Mouse (Mus musculus) cerebellum, adult (tissue): ENCODE results near the gene Trpv2.

Source experiments
- ATAC-seq: cut with Nextera tagmentation; 2 replicates; pipeline ENCODE4 v1.9.2; 2017; ENCODE audit warnings: mild to moderate bottlenecking, moderate library complexity, mixed read lengths; ENCODE audit not compliant: insufficient number of reproducible peaks, low FRiP score, low TSS enrichment

Trpv2 gene

DNA sequence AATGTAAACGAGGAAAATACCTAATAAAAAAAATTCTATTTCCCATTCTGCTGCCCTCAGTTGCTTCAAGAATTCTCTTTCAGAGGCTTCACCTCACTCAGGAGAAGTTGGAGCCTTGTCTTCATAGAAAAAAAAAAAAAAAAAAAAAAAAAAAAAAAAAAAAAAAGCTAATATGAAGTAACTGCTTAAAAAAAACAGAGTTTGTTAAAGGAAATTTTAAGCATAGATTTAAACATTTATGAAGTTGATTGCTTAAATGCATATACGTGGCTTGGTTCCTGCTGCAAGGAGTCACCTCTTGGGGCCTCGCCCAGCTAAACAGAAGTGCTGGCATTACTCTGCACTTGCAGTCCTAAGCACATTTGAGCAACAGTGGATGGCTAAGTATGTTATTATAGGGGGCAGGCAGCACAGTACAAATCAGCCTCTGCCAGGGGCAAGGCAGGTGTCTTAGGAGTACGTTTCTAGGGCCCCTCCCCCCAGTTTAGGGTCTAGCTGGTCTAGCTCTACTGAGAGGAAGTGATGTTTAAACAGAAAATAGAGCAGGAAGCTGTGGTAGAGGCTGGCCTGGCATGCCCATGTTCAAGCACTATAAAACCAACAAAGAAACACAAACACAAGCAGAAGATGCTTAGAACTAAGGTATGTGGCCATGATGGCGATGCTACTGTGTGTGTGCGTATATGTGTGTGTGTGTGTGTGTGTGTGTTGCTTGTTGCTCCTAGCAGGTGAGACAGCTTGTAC, at the start of gene Trpv2:
Trpv2 (plus strand) TSS at position 528 of the 744 bp plus-strand sequence.
- no peak for ATAC-seq

DNA sequence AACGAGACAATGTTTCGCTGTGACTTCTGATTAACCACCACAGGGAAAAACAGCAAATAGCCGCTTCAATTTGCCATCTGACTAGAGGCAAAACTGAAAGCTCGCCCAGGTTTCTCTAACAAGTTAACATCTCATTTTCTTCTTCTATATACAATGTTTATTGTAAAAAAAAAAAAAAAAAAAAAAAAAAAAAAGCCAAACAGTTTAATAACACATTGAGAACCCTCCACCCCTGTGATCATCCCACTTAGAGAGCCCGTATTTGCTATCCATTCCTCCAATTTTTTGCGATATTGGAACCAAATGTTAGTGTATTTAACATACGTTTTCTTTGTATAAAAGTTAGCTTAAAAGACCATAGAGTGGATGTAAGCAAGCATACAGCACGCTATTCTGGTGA, 37.2 kb upstream of the Trpv2 start:
- ATAC-seq: no peak

DNA sequence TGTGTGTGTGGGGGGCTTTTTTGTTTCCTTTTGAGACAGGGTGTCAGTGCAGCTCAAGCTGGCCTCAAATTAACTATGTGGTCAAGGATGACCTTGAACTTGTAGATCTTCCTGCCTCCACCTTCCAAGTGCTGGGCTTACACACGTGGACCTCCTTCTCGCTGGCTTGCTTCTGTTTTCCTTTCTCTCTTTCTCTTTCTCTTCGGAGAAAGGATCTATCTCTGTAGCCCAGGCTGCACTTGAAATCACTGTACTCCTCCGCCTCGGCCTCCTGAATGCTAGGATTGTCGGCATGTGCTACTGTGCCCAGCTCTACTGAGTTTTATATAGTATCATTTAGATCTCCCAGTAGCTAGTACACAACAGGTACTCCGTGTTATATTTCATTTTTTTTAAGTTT, 36.7 kb upstream of the Trpv2 start:
- ATAC-seq: no peak

DNA sequence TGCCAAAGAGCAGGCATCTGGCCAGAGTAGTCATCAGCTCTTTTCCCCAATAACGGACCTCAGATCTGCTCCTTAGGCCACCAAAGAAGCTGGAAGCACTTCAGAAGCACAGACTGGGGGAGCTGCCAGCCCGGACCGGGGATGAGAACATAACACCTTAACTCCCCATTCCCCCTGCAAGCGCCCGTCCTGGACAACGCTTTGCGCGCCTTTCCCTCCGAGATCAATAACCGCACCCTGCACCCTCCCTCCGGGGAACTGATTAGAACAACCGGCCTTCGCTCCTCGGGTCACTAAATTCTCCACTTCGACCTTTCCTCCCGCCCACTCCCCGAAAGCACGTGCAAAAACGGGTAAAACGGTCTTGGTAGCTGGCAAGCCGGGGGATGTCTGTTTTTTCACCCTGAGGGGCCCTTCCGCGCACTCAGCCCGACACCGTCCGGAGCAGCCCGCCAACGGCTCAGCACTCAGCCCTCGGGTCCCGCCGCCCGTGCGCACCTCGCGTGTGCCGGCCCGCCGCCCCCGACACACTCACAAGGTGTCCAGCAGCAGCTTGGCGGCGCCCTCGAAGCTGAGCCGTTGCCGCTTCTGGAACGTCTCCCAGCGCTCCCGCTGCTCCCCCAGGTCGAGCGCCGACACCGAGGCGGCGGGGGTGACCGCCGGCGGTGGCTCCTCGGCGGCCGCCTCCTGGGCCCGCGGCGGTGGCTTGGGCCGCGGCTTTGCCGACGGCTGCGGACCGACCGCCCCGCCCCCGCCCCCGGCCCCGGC, 35.8 kb upstream of the Trpv2 start:
- peak; percentile 58; the same call in 1 of the 2 replicates for ATAC-seq

DNA sequence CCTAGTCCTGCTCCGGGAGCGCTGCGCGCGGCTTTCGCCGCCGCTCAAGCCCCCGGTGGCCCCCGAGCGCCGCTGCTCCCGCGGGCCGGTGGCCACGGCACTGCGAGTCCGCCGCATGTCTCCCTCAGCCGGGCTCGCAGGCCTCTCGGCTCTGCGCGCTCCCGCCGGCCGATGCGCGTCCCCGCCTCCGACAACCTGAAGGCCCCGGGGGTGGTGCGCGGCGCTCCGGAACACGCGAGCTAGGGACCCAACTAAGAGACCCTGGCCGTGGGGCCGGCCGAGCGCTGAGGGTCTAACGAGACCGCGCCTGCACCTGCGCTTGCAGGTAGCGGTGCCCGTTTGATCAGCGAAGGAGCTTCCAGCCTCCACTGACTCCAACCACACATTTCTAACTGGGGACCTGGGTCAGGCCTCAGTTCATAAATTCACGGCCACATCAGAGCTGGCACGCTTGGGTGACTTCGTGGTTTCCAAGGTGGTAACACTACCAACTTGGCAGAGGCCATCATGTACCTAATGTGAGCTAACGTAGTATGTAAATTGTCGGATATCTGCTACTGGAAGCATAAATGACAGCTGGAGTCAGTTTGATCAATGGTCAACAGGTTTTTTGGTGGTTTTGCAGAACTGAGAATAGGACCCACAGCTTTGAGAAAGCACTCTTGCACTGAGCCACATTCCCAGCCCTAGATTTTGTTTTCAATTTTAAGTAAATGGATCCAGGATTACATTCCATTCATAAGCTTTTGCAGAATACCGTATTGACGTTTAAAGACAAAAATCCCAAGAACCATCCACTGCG, 35.0 kb upstream of the Trpv2 start, which contains the start of gene Cenpv:
Cenpv (minus strand) TSS at position 173 of the 802 bp plus-strand sequence.
- peak; percentile 61; the same call in 1 of the 2 replicates for ATAC-seq

DNA sequence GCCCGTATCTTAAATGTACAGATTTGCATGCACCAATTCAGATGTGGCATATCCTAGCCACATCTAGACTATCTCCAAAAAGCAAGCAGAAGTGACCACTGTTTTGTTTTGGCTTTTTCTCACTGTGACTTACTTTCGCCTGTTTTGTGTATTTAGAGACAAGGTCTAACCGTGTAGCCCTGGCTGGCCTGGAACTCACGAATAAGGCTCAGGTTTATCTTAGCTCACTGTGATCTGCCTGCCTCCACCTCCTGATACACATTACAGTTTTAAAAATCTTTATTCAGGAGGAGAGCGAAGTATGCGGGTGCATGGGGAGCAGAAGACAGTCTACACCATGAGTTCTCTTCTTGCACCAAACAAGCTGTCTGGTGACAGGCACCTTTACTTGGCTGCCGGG, 34.1 kb upstream of the Trpv2 start:
- no peak for ATAC-seq

DNA sequence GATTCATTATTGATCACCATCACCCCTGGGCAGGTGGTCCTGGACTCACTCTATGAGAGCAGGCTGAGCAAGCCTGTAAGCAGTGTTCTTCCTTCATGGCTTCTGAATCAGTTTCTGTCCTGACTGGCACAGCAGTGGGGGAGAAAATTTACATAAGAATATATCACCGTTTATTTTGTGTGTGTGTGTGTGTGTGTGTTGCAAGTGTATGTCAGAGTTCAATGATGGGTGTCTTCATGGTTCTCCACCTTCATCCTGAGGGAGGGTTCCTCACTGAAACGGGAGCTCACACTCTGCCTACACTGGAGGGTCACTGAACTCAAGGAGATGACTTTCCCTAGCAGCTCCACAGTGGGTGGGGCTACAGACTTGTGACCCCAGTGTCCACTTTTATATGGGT, 33.3 kb upstream of the Trpv2 start:
- ATAC-seq: no peak

DNA sequence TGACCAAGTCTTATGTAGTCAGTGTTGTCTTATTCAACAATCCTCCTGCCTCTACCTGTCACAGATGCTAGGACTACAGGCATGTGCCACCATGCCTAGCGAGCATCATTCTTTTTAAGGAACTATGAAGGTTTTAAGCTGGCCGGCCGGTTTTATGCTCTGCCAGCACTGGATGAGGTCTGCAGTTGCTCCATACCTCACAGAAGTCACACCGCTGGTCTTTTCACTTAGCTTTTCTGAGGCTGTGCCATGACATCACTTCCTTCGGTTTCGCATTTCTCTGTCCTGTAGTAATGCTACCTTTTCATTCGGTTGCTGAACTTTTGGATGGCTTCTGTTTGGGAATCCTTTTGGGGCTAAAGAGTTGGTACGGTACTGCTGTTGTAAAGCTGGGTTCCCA, 32.7 kb upstream of the Trpv2 start:
- ATAC-seq: no peak

DNA sequence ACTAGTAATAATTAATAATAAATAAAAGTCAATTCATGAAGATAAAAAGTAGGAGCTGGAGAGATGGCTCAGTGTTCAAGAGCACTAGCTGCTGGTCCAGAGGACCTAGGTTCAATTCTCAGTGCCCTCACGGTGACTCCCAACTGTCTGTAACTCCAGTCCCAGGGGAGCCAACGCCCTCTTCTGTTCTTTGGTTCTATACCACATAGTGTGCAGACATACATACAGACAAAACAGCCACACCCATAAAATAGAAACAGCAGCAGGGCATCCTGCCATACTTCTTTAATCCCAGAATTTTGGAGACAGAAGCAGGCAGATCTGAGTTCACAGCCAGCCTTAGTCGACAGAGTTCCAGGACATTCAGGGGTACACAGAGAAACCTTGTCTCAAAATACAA, 30.3 kb upstream of the Trpv2 start:
- ATAC-seq: no peak

DNA sequence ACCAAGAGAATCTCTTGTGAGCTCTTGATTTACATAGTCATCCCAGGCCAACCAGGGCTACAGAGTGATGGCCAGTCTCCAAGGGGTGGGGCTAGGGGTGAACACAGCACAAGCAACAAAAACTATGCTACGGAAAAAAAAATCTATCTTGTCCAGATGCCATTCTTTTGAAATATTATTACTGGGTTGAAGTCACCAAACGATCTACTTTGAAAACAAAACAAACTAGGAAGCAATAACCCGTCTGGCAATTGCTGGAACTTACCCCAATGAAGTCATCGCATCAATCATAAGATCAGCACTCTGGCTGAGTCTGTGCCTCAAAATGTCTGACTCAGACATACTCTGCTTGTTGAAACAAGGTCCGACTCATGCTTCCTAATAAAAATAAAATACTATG, 24.5 kb upstream of the Trpv2 start:
- ATAC-seq: no peak

DNA sequence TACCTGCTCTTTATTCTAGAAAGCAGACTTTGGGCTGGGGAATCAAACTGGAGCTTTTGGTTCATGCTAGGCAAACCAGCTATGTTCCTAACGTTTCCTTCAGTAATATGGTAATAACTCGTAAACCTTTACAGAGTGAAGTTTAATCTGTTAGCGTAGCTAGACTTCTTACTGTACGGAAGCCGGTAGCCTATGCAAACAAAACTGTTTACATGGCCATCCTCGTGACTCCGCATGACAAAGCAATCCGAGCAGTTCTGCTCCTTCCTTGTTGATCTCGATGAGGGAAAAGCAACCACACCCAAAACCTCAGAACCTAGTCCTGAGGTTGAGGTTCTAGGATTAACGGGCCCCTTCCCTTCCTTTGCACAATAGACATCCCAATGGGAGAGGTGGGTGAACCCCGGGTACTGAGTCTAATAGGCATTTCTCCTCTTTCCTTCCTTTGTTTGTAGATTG, 24.0 kb upstream of the Trpv2 start:
- peak; percentile 3; the same call in 1 of the 2 replicates for ATAC-seq

DNA sequence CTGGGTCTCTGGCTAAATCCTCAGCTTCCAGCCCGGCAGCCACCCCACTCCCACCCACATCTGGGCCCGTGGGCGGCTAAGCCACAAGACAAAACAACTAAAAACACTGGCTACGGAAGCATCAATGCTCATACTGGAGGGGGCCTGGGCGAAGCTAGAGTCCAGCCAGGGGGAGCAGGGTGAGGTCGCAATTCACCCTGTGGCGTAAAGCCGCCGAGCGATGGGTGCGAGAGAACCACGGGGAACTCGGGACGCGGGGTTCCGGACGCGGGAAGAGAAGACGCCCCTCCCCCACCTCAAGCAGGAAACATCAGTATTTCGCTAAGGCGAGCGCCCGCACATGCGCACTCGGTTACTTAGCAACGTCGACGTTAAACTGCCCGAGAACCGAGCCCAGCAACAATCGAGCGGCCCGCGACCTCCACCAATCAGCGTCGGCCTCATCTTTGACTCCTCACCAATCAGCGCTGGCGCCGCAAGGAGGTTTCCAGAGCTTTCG, 23.5 kb upstream of the Trpv2 start, which contains the start of gene Ubb:
Ubb (plus strand) TSS at position 445 of the 499 bp plus-strand sequence.
- ATAC-seq: peak; percentile 97

DNA sequence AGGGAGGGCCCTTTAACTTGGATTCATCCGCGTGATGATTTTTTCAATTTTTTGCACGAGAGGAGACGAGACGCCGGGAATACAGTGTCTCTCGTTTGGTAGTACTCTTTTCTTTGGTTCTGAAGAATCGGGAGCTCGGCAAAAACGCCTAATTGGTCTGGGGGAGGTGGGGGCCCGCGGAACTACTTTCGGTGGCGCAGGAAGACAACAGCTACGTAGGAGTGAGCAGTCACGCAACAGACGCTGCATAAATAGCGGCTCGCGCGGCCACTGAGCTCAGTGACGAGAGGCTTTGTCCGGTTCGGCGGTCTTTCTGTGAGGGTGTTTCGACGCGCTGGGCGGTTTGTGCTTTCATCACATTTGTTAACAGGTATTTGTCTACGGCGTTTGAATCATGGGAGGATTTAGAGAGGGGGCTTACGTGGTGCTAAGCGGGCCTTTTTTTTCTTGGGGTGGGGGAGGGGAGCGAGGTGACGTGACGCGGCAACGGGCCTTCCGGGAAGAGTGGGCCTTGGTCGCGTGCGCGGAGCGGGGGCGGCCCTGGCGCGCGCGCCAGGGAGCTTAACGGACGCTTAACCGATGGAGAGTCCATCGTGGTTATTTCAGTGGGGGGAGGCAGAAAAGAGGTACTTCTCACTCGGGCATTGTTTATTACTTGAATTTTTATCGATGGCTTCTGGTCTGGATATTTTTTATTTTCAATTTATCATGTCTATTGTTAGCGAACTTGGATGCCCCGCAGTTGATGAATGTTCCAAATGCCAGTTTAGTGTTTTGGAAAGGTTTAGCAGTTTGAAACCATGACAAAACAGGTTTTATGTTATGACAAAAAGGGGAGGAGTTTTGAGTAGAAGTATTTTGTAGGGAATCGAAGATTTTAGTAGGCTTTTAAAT, 22.8 kb upstream of the Trpv2 start:
- ATAC-seq: peak; percentile 64; the same call in 1 of the 2 replicates

DNA sequence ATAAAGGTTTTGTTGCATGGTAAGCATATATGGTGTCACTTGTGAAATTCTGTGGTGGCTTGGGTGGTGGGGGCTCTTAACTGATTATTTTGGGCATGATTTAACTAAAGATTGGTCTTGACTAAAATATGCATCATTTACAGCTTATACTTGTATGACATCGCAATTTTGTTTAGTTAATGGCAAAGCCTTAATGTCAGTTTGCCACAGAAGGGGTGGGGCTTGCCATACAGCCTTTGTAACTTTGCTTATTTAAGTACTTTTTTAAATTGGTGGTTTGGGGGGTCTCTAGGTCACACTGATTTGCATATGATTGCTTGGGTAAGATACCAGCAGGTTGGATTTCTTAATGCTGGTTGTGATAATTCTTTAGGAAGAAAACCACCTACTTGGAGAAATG, 21.1 kb upstream of the Trpv2 start:
- ATAC-seq: no peak

DNA sequence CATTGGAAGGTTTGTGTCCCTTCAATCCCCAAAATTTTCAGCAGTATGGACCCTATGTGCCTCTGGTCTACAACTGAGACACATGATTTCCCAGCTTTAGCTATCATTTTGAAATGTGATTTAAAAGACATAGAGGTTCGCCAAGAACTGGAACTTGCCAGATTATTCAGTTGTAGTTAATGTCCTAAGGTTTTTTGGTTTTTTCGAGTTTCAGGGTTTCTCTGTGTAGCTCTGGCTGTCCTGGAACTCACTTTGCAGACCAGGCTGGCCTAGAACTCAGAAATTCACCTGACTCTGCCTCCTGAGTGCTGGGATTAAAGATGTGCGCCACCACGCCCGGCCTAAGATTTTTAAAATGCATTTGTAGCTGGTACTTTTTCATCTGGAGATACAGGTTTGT, 20.7 kb upstream of the Trpv2 start:
- ATAC-seq: no peak

DNA sequence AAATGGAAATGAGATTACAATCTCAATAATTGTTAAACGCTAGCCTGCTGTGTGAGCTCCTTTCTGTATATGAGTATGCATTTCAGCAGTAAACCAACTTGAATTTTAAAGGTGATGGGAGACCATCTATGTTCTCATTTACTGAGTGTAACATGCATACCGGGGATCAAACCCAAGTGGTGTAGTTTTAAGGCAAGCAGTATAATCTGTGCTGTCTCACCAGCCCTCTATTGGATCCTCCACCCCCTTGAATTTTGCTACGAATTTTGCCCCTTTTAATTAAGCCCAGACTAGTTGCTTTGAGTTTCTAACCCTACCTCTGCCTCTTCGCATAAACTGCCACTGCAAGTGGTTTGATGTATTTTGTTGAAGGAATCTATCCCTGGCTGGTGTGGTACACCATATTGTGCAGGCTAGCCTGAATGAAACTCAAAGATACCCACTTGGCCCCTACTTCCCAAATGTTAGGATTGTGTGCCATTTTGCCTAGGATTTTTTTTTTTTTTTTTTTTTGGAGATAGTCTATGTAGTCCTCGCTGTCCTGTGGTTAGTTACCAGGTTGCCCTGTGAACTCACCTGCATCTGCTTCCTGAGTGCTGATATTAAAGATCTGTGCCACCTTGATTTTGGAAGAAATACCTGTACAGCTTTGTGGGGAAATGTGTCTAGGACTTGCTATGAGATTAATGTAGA, 20.0 kb upstream of the Trpv2 start:
- no peak for ATAC-seq

DNA sequence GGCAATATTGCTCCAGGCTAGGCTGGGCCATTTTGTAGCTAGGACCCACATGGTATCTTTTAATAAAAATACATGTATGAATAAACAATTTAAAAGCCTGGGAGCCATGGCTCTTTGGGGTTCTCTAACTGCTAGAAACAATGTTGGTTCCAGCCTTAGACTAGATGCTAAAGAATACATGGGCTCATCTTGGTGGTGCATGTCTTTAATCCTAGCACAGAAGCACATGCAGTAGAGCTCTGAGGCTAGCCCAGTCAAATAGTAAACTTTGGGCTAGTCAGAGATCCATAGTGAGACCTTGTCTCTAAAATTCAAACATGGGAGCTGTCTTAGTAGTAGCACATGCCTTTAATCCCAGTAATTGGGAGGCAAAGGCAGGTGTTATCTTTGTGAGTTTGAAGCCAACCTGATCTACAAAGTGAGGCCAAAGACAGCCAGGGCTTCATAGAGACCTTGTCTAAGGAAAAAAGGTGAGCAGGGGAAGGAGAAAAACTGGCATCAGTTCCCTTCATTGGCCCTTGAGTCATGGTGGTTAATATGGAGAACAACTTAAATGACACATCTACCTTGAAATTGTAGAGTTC, 19.3 kb upstream of the Trpv2 start:
- ATAC-seq: no peak

DNA sequence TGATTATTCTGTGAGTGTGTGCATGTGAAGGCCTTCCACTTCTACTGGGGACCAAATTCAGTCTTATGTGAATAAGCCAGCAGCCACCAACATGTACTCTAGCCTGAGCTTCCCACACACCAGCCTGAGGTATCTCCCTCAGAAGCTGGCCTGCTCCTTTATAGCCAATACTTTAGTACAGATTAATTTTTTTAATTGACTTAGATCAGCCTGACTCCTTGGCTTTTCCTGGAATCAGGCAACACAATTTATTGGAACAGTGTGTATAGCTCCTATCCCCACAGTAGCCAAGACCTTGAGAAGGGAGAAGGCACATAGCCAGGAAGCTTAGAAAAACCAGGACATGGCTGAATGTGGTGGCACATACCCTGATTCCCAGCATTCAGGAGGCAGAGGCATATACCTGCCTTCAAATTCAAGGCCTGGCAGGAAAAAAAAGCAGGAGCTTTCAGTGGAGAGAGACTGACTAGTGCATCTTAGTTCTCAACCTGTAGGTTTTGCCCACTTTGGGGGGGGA, 18.3 kb upstream of the Trpv2 start:
- no peak for ATAC-seq
